Mouse (Mus musculus) CH12.LX (cell line): ENCODE measurements at regions not wholly inside any gene's neighbourhood (a gene's known extent, or its start where the extent isn't known, plus 50 kb on each side); places are given as distances from the start of the nearest gene placed in this dataset.

Experiments
- DNase-seq: peaks from one replicate; pipeline ENCODE4 v3.0.0-alpha.2; 2013; ENCODE audit errors: extremely low read depth
- H3K27ac ChIP-seq: 2 replicates; pipeline ENCODE4 v1.5.1; 2012; ENCODE audit warnings: low read depth, mild to moderate bottlenecking, control low read depth, moderate library complexity; ENCODE audit not compliant: insufficient read depth
- H3K27me3 ChIP-seq: replicated peaks from 2 replicates; pipeline ENCODE3; 2012; ENCODE audit warnings: inconsistent platforms
- H3K36me3 ChIP-seq, 2 experiments: replicated peaks in 1 of 2; 2 replicates each; pipeline versions ENCODE3 to v1.6.1; 2012; ENCODE audit warnings: inconsistent platforms in 1 of 2, low read length in 1 of 2, mild to moderate bottlenecking in 1 of 2, mixed read lengths in 1 of 2, moderate library complexity in 1 of 2; ENCODE audit not compliant: control insufficient read depth in 1 of 2, insufficient read depth in 1 of 2
- H3K4me1 ChIP-seq, 2 experiments: 2 replicates each; pipeline ENCODE4 v1.6.1; 2012; ENCODE audit warnings: inconsistent platforms in 1 of 2, moderate library complexity in 1 of 2; ENCODE audit not compliant: insufficient read depth in 2 of 2, control insufficient read depth in 1 of 2
- H3K4me2 ChIP-seq: 2 replicates; pipeline ENCODE4 v1.6.1; 2012; ENCODE audit warnings: low read depth, mild to moderate bottlenecking, control low read depth; ENCODE audit not compliant: poor library complexity, insufficient read depth, severe bottlenecking
- H3K4me3 ChIP-seq, 3 experiments: fragments of 150-350 bp in 1 of 3; sonication (generic) in 1 of 3; replicated peaks in 1 of 3; 2 replicates each; pipeline versions ENCODE3 to v1.5.1; 2011 to 2012; ENCODE audit warnings: low read depth in 2 of 3, low read length in 2 of 3, mild to moderate bottlenecking in 2 of 3, moderate library complexity in 2 of 3, control low read depth in 1 of 3, improper control_type of control experiment in 1 of 3, inconsistent platforms in 1 of 3, mixed read lengths in 1 of 3; ENCODE audit not compliant: poor library complexity in 1 of 3
- H3K79me2 ChIP-seq: replicated peaks from 2 replicates; pipeline ENCODE4 v1.6.1; 2012; ENCODE audit warnings: mild to moderate bottlenecking, moderate library complexity; ENCODE audit not compliant: control insufficient read depth, poor library complexity, insufficient read depth, severe bottlenecking; ENCODE audit errors: extremely low read depth
- H3K9ac ChIP-seq: 2 replicates; pipeline ENCODE4 v1.6.1; 2012; ENCODE audit warnings: low read depth, mild to moderate bottlenecking, control low read depth, moderate library complexity; ENCODE audit not compliant: insufficient read depth
- H3K9me3 ChIP-seq: replicated peaks from 2 replicates; pipeline ENCODE3; 2012; ENCODE audit warnings: low read length, inconsistent platforms, mixed read lengths
- CHD1 ChIP-seq: IDR thresholded peaks from 2 replicates; pipeline ENCODE4 v1.6.1; 2012; ENCODE audit warnings: low read depth, low read length, improper control_type of control experiment, inconsistent platforms
- CTCF ChIP-seq, 2 experiments: IDR thresholded peaks in 1 of 2; conservative IDR thresholded peaks in 1 of 2; 2 replicates each; pipeline ENCODE4 v1.5.1; 2011 to 2012; ENCODE audit warnings: low read depth in 2 of 2, low read length in 2 of 2, improper control_type of control experiment in 1 of 2, inconsistent platforms in 1 of 2, mild to moderate bottlenecking in 1 of 2, moderate library complexity in 1 of 2
- E2F4 ChIP-seq: IDR thresholded peaks from 2 replicates; pipeline ENCODE4 v1.6.1; 2011; ENCODE audit warnings: low read depth, low read length, improper control_type of control experiment; ENCODE audit not compliant: insufficient replicate concordance
- GABPA ChIP-seq: IDR thresholded peaks from 2 replicates; pipeline ENCODE4 v1.6.1; 2012; ENCODE audit warnings: low read depth, low read length, improper control_type of control experiment, inconsistent platforms; ENCODE audit not compliant: insufficient replicate concordance
- IRF4 ChIP-seq: IDR thresholded peaks from 2 replicates; pipeline ENCODE4 v1.6.1; 2014; ENCODE audit warnings: low read depth, mild to moderate bottlenecking, inconsistent platforms, low read length, improper control_type of control experiment
- JUN ChIP-seq: IDR thresholded peaks from 2 replicates; pipeline ENCODE4 v1.6.1; 2011; ENCODE audit warnings: low read depth, mild to moderate bottlenecking, low read length, improper control_type of control experiment, moderate library complexity; ENCODE audit not compliant: insufficient read depth
- JUND ChIP-seq: conservative IDR thresholded peaks from 2 replicates; pipeline ENCODE4 v1.6.1; 2011; ENCODE audit warnings: low read depth, low read length, improper control_type of control experiment
- KAT2A ChIP-seq: IDR thresholded peaks from 2 replicates; pipeline ENCODE4 v1.6.1; 2012; ENCODE audit warnings: low read length, improper control_type of control experiment, inconsistent platforms; ENCODE audit not compliant: insufficient replicate concordance
- MAX ChIP-seq: IDR thresholded peaks from 2 replicates; pipeline ENCODE4 v1.6.1; 2011; ENCODE audit warnings: low read length, improper control_type of control experiment
- MAZ ChIP-seq: IDR thresholded peaks from 2 replicates; pipeline ENCODE4 v1.6.1; 2012; ENCODE audit warnings: low read depth, mild to moderate bottlenecking, inconsistent platforms, low read length, improper control_type of control experiment, moderate library complexity
- MEF2A ChIP-seq: IDR thresholded peaks from 2 replicates; pipeline ENCODE4 v1.6.1; 2014; ENCODE audit warnings: low read depth, mild to moderate bottlenecking, inconsistent platforms, low read length, improper control_type of control experiment, borderline replicate concordance
- MXI1 ChIP-seq: IDR thresholded peaks from 2 replicates; pipeline ENCODE4 v1.6.1; 2011; ENCODE audit warnings: mild to moderate bottlenecking, low read depth, low read length, improper control_type of control experiment
- MYC ChIP-seq: IDR thresholded peaks from 2 replicates; pipeline ENCODE4 v1.6.1; 2011; ENCODE audit warnings: low read depth, mild to moderate bottlenecking, improper control_type of control experiment, low read length
- NELFE ChIP-seq: IDR thresholded peaks from 2 replicates; pipeline ENCODE4 v1.6.1; 2011; ENCODE audit warnings: low read depth, low read length, improper control_type of control experiment
- POLR2A ChIP-seq: IDR thresholded peaks from 2 replicates; pipeline ENCODE4 v1.6.1; 2011; ENCODE audit warnings: low read depth, mild to moderate bottlenecking, improper control_type of control experiment, low read length
- POLR2AphosphoS2 ChIP-seq: IDR thresholded peaks from 2 replicates; pipeline ENCODE4 v1.6.1; 2011; ENCODE audit warnings: low read depth, low read length, improper control_type of control experiment
- SMC3 ChIP-seq: IDR thresholded peaks from 2 replicates; pipeline ENCODE4 v1.6.1; 2011; ENCODE audit warnings: low read depth, low read length, improper control_type of control experiment
- TCF12 ChIP-seq: IDR thresholded peaks from 2 replicates; pipeline ENCODE4 v1.6.1; 2014; ENCODE audit warnings: low read depth, mild to moderate bottlenecking, inconsistent platforms, low read length, improper control_type of control experiment
- USF1 ChIP-seq: IDR thresholded peaks from 2 replicates; pipeline ENCODE4 v1.6.1; 2014; ENCODE audit warnings: low read depth, mild to moderate bottlenecking, inconsistent platforms, low read length, improper control_type of control experiment
- USF2 ChIP-seq: conservative IDR thresholded peaks from 2 replicates; pipeline ENCODE4 v1.6.1; 2011; ENCODE audit warnings: low read depth, low read length, improper control_type of control experiment
- ZC3H11A ChIP-seq: IDR thresholded peaks from 2 replicates; pipeline ENCODE4 v1.6.1; 2012; ENCODE audit warnings: low read depth, mild to moderate bottlenecking, inconsistent platforms, low read length, improper control_type of control experiment
- ZMIZ1 ChIP-seq: IDR thresholded peaks from 2 replicates; pipeline ENCODE4 v1.6.1; 2012; ENCODE audit warnings: low read depth, mild to moderate bottlenecking, inconsistent platforms, low read length, improper control_type of control experiment
- dilution Hi-C: fragments of 300-500 bp; cut with MboI; formaldehyde crosslinking; loops from 2 replicates; pipeline ENCODE4 v1.14.3; 2020; ENCODE audit warnings: low sequenced_read_pairs; ENCODE audit not compliant: extremely low pct_unique_long_range_greater_than_20kb, extremely low pct_ligation_motif_present
- in situ Hi-C: fragments of 300-500 bp; cut with MboI; formaldehyde crosslinking; loops from 3 replicates; pipeline ENCODE4 v1.14.3; 2019; ENCODE audit warnings: low sequenced_read_pairs, low pct_ligation_motif_present, low pct_unique_long_range_greater_than_20kb, mixed read lengths

GRCm38 (mm10) chr13:112075847-112076479 is 212.3 kb upstream of the Ankrd55 start (continued):
- TF ChIP-seq POLR2A (no peak), IRF4 (peak; percentile 12; the same call in 1 of the 2 replicates), E2F4 (no peak), USF1 (no peak), MXI1 (no peak)

- H3K4me2 ChIP-seq, result no peak overlapping the region
- dilution Hi-C loops (no loop called here), in situ Hi-C loops (no loop called here)
- H3K27me3 ChIP-seq, result no peaks in the 10 kb centered on the region
- no peak for DNase-seq
- H3K36me3 ChIP-seq, result no peaks in the 10 kb centered on the region
- no peak overlapping the region for H3K27ac ChIP-seq
- H3K79me2 ChIP-seq, result no peaks in the 10 kb centered on the region
- H3K9me3 ChIP-seq, result no peaks in the 10 kb centered on the region
- no peak overlapping the region for H3K9ac ChIP-seq
- no peak overlapping the region for H3K4me3 ChIP-seq
- TF ChIP-seq TCF12, result no peak
- TF ChIP-seq MEF2A, result no peak
- TF ChIP-seq IRF4, result no peak
- TF ChIP-seq MAZ, result no peak
- TF ChIP-seq ZC3H11A, result no peak
- no peak for TF ChIP-seq GABPA
- no peak for TF ChIP-seq SMC3
- no peak for TF ChIP-seq ZMIZ1
- no peak for TF ChIP-seq MYC
- no peak for TF ChIP-seq MAX
- no peak for TF ChIP-seq CHD1
- TF ChIP-seq USF2, result no peak
- no peak for TF ChIP-seq CTCF (conservative IDR thresholded peaks at IDR 0.05 in 1 of 2, IDR thresholded peaks at IDR 0.05 in 1 of 2; ENCODE audit: low read depth in 2 of 2, low read length in 2 of 2)
- no peak for TF ChIP-seq KAT2A
- TF ChIP-seq MXI1, result no peak
- TF ChIP-seq JUND, result no peak
- TF ChIP-seq POLR2AphosphoS2, result no peak
- no peak for TF ChIP-seq JUN
- TF ChIP-seq NELFE, result no peak
- H3K4me1 ChIP-seq, result peaks cover 19 to 28% of the 10 kb centered on the region in 2 experiments
Measured at GRCm38 (mm10) chr13:112078088-112078487, 210.2 kb upstream of the Ankrd55 start.
